Mouse (Mus musculus): ENCODE measurements around the gene N4bp2l2.

N4bp2l2 gene

GRCm38 (mm10) chr5:150560851-150561250 lies 105.1 kb downstream of the N4bp2l2 start:
- no peak for DNase-seq

DNA sequence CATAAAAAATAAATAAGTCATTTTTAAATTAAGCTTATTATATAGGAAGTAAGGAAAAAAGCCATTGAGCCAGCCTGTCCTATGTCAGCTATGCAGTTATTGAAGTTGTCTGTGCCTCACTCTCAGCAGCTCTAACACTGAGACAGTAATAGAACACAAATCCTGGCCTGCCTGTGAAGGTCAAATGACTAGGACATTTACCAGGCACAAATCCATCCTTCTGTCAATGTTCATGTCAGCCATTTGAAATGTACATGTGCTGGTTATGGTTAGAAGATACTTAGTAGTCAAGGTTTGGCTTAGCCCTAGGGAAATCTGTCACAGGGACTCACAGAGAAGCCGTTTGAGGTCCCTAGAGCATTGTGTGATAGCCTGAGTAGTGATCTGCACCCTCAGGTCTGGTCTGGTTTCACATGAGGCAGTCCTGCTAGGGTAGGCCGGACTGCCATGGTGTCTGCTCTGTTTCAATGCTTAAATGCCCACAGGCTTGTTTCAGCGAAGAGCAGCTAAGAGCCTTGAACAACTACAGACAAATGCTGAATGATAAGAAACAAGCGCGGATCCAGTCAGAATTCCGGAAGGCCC lies 106.4 kb downstream of the N4bp2l2 start:
- no peak for DNase-seq

Measured in thymus, postnatal 14 days (tissue).